Mouse (Mus musculus) MEL (cell line): ENCODE results near the gene Vcl. TPM values are rescaled to one million over a fixed set of nuclear protein-coding genes. Genes with fewer than 3 reads are reported as not detected.

Source experiments
- DNase-seq: peaks from one replicate; pipeline ENCODE4 v3.0.0; 2011; ENCODE audit warnings: low read depth, low spot score
- H3K27ac ChIP-seq: 2 replicates; pipeline ENCODE4 v1.5.1; 2012; ENCODE audit warnings: low read depth, mild to moderate bottlenecking, control low read depth, low read length, moderate library complexity; ENCODE audit not compliant: control insufficient read depth
- H3K27me3 ChIP-seq, 2 experiments: fragments of 150-350 bp in 1 of 2; sonication (generic) in 1 of 2; 2 replicates each; pipeline ENCODE4 v1.6.1; 2012; ENCODE audit warnings: low read length in 2 of 2, mild to moderate bottlenecking in 2 of 2, improper control_type of control experiment in 1 of 2, moderate library complexity in 1 of 2; ENCODE audit not compliant: insufficient read depth in 2 of 2, control insufficient read depth in 1 of 2
- H3K36me3 ChIP-seq, 2 experiments: 2 replicates each; pipeline ENCODE4 v1.6.1; 2012 to 2014; ENCODE audit warnings: low read length in 2 of 2, improper control_type of control experiment in 1 of 2, inconsistent platforms in 1 of 2, mild to moderate bottlenecking in 1 of 2; ENCODE audit not compliant: insufficient read depth in 2 of 2, control insufficient read depth in 1 of 2
- H3K4me1 ChIP-seq, 2 experiments: fragments of 150-350 bp in 1 of 2; sonication (generic) in 1 of 2; 2 replicates each; pipeline ENCODE4 v1.6.1; 2012; ENCODE audit warnings: low read length in 2 of 2, improper control_type of control experiment in 1 of 2, mild to moderate bottlenecking in 1 of 2; ENCODE audit not compliant: insufficient read depth in 2 of 2, control insufficient read depth in 1 of 2
- H3K4me3 ChIP-seq, 2 experiments: fragments of 150-350 bp in 1 of 2; sonication (generic) in 1 of 2; 2 replicates each; pipeline ENCODE4 v1.5.1; 2012; ENCODE audit warnings: low read depth in 2 of 2, low read length in 2 of 2, mild to moderate bottlenecking in 2 of 2, moderate library complexity in 2 of 2, control low read depth in 1 of 2, improper control_type of control experiment in 1 of 2; ENCODE audit not compliant: control insufficient read depth in 1 of 2, insufficient read depth in 1 of 2
- H3K79me2 ChIP-seq: 2 replicates; pipeline ENCODE4 v1.6.1; 2012; ENCODE audit warnings: mild to moderate bottlenecking, low read length, moderate library complexity; ENCODE audit not compliant: control insufficient read depth, poor library complexity, insufficient read depth
- H3K9ac ChIP-seq: 2 replicates; pipeline ENCODE4 v1.6.1; 2012; ENCODE audit warnings: low read depth, mild to moderate bottlenecking, control low read depth, low read length, moderate library complexity; ENCODE audit not compliant: control insufficient read depth, poor library complexity, severe bottlenecking
- H3K9me3 ChIP-seq: fragments of 150-350 bp; sonication (generic); replicated peaks from 2 replicates; pipeline ENCODE4 v1.6.1; 2012; ENCODE audit warnings: mild to moderate bottlenecking, low read length, improper control_type of control experiment, moderate library complexity; ENCODE audit not compliant: insufficient read depth
- CHD1 ChIP-seq: IDR thresholded peaks from 2 replicates; pipeline ENCODE4 v1.6.1; 2012; ENCODE audit warnings: low read depth, mild to moderate bottlenecking, inconsistent platforms, low read length, improper control_type of control experiment
- EP300 ChIP-seq, 2 experiments: IDR thresholded peaks; 2 replicates each; pipeline ENCODE4 v1.6.1; 2011; ENCODE audit warnings: improper control_type of control experiment in 2 of 2, low read length in 2 of 2, low read depth in 1 of 2, mild to moderate bottlenecking in 1 of 2
- GATA1 ChIP-seq: IDR thresholded peaks from 2 replicates; pipeline ENCODE4 v1.6.1; 2011; ENCODE audit warnings: low read depth, low read length, improper control_type of control experiment
- MXI1 ChIP-seq: IDR thresholded peaks from 2 replicates; pipeline ENCODE4 v1.6.1; 2011; ENCODE audit warnings: mild to moderate bottlenecking, low read depth, low read length, improper control_type of control experiment
- MYB ChIP-seq: IDR thresholded peaks from 2 replicates; pipeline ENCODE4 v1.6.1; 2011; ENCODE audit warnings: mild to moderate bottlenecking, low read depth, low read length, improper control_type of control experiment
- SIN3A ChIP-seq: IDR thresholded peaks from 2 replicates; pipeline ENCODE4 v1.6.1; 2012; ENCODE audit warnings: low read length, improper control_type of control experiment, inconsistent platforms
- SMC3 ChIP-seq: IDR thresholded peaks from 2 replicates; pipeline ENCODE4 v1.6.1; 2011; ENCODE audit warnings: low read depth, low read length, improper control_type of control experiment
- TCF12 ChIP-seq: IDR thresholded peaks from 2 replicates; pipeline ENCODE4 v1.6.1; 2014; ENCODE audit warnings: low read depth, mild to moderate bottlenecking, inconsistent platforms, low read length, improper control_type of control experiment, moderate library complexity
- UBTF ChIP-seq: IDR thresholded peaks from 2 replicates; pipeline ENCODE4 v1.6.1; 2012; ENCODE audit warnings: low read depth, mild to moderate bottlenecking, inconsistent platforms, low read length, improper control_type of control experiment, moderate library complexity, borderline replicate concordance; ENCODE audit not compliant: insufficient read depth
- ZC3H11A ChIP-seq: IDR thresholded peaks from 2 replicates; pipeline ENCODE4 v1.6.1; 2012; ENCODE audit warnings: low read depth, mild to moderate bottlenecking, inconsistent platforms, low read length, improper control_type of control experiment
- ZNF384 ChIP-seq: IDR thresholded peaks from 2 replicates; pipeline ENCODE4 v1.6.1; 2012; ENCODE audit warnings: low read depth, mild to moderate bottlenecking, inconsistent platforms, low read length, improper control_type of control experiment
- polyA plus RNA-seq, 2 experiments: library from polyadenylated mRNA; stranded (reverse) in 1 of 2; unstranded in 1 of 2; fragments of >175 nt in 1 of 2; fragments of >200 nt in 1 of 2; gene quantifications; 2 replicates each; pipeline versions ENCODE4 v1.2.1 to v1.2.4; 2012; ENCODE audit warnings: low replicate concordance in 2 of 2, low read depth in 1 of 2; ENCODE audit not compliant: insufficient read length in 2 of 2, insufficient read depth in 1 of 2, missing spikeins in 1 of 2
- total RNA-seq: library from RNA; depleted of rRNA; stranded (reverse); fragments of 300-350 nt; gene quantifications from 2 replicates; pipeline ENCODE4 v1.2.3, GENCODE M21; 2012

Gene Vcl
- total and polyA plus RNA-seq, 3 experiments = 11.7 to 30.3 TPM; not detected in 1

GRCm38 (mm10) chr14:20995497-20995896 is 66.3 kb downstream of the Vcl start:
- DNase-seq = peak; percentile 32
- Histone ChIP-seq H3K9me3 (no peaks in the 10 kb centered on the region), H3K9ac (no peak overlapping the region), H3K27me3 (no peaks in the 10 kb centered on the region), H3K79me2 (no peaks in the 10 kb centered on the region), H3K36me3 (peaks cover 0 to 10% of the 10 kb centered on the region in 2 experiments; a peak in 3 of 4 replicates), H3K4me3 (no peak overlapping the region), H3K27ac (no peak overlapping the region), H3K4me1 (peaks cover 4 to 8% of the 10 kb centered on the region in 2 experiments; a peak in 3 of 4 replicates)
- TF ChIP-seq GATA1 (0 out of 2 replicates have a peak, but pooled peaks have one; percentile 34), SIN3A (0 out of 2 replicates have a peak, but pooled peaks have one; percentile 16), UBTF (no peak), EP300 (IDR thresholded peaks at IDR 0.05; ENCODE audit: low read depth in 1 of 2, low read length in 2 of 2) (peak; percentile 33 to 52; a peak in 3 of 4 replicates), ZC3H11A (no peak), MXI1 (no peak)

- no peaks in the 10 kb centered on the region for H3K27me3 ChIP-seq
- no peak overlapping the region for H3K9ac ChIP-seq
- H3K4me3 ChIP-seq = no peak overlapping the region
- no peak for TF ChIP-seq MYB
- TF ChIP-seq SIN3A = no peak
- H3K79me2 ChIP-seq = no peaks in the 10 kb centered on the region
- no peaks in the 10 kb centered on the region for H3K9me3 ChIP-seq
- no peak for DNase-seq
- H3K36me3 ChIP-seq = peaks cover 0 to 10% of the 10 kb centered on the region in 2 experiments; a peak in 3 of 4 replicates
- H3K27ac ChIP-seq = no peak overlapping the region
- H3K4me1 ChIP-seq = peaks cover 4 to 8% of the 10 kb centered on the region in 2 experiments; a peak in 3 of 4 replicates
Measured at GRCm38 (mm10) chr14:20996361-20996760, 67.2 kb downstream of the Vcl start.

DNA sequence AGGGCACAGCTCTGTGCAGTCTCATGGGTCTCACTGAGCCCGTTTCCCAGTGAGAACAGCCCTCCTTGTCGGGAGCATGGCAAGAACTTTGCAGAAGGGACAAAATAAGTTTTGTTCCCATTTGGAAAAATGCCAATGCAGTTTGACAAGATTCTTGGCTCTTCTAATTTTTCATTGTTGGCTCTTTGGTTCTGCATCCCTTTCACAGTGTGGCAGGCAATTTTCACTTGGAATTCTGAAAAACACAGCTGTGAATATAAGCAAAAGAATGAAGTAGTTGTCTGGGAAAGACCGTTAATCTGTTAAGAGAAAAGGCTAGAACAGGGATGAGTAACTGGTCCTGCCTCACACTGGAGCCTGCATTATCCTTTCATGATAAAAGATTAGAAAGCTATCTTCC is 68.3 kb downstream of the Vcl start:
- no peak for TF ChIP-seq ZNF384
- TF ChIP-seq SMC3 = no peak
- no peak for TF ChIP-seq CHD1
- no peak for TF ChIP-seq TCF12
- no peak for TF ChIP-seq UBTF
- TF ChIP-seq, all 39 proteins: peak for 0
- Histone ChIP-seq H3K36me3 (peaks cover 0 to 10% of the 10 kb centered on the region in 2 experiments; a peak in 2 of 4 replicates), H3K9me3 (no peaks in the 10 kb centered on the region), H3K27ac (no peak overlapping the region), H3K4me3 (no peak overlapping the region), H3K4me1 (peaks cover 4 to 8% of the 10 kb centered on the region in 2 experiments; a peak in 3 of 4 replicates), H3K9ac (no peak overlapping the region), H3K27me3 (no peaks in the 10 kb centered on the region), H3K79me2 (no peaks in the 10 kb centered on the region)
- DNase-seq = no peak
